Mouse (Mus musculus) kidney, adult 2 months (tissue): ENCODE measurements around the gene Parvg.

Experiments used
- CTCF ChIP-seq: fragments of 200-500 bp; conservative IDR thresholded peaks from 2 replicates; pipeline ENCODE4 v1.5.1; 2011; ENCODE audit warnings: low read depth, mild to moderate bottlenecking, control low read depth, low read length, moderate library complexity, mixed read lengths; ENCODE audit not compliant: insufficient read depth, insufficient read length
- POLR2A ChIP-seq: fragments of 200-500 bp; IDR thresholded peaks from one replicate; pipeline ENCODE4 v1.6.1; 2011; ENCODE audit warnings: low read depth, low read length, control low read depth

DNA sequence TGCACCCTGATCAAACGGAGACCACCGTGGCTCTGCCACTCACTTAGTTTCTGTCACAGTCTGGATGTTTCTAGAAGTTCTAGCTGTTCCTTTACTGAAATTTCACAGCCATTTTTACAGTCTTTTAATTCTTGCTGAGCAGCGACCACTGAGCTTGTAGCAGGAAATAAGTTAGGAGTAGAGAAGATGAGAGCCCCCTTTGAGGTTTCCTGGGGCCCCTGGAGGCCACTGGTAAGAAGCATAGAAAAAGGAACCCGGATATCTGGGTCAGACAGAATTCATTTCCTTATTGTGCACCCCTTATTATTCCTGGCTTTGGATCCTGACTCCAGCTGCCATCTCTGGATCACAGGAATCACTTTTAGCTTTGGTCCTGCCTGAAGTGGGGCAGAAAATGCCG, 31.3 kb downstream of the Parvg start:
- TF ChIP-seq CTCF (no peak), POLR2A (no peak)
